Mouse (Mus musculus) CH12.LX (cell line): ENCODE data around the gene Lactbl1. TPM values are rescaled to one million over a fixed set of nuclear protein-coding genes. Genes with fewer than 3 reads are reported as not detected.

Experiments
- DNase-seq: peaks from one replicate; pipeline ENCODE4 v3.0.0-alpha.2; 2013; ENCODE audit errors: extremely low read depth
- H3K27ac ChIP-seq: 2 replicates; pipeline ENCODE4 v1.5.1; 2012; ENCODE audit warnings: low read depth, mild to moderate bottlenecking, control low read depth, moderate library complexity; ENCODE audit not compliant: insufficient read depth
- H3K27me3 ChIP-seq: replicated peaks from 2 replicates; pipeline ENCODE3; 2012; ENCODE audit warnings: inconsistent platforms
- H3K36me3 ChIP-seq, 2 experiments: replicated peaks in 1 of 2; 2 replicates each; pipeline versions ENCODE3 to v1.6.1; 2012; ENCODE audit warnings: inconsistent platforms in 1 of 2, low read length in 1 of 2, mild to moderate bottlenecking in 1 of 2, mixed read lengths in 1 of 2, moderate library complexity in 1 of 2; ENCODE audit not compliant: control insufficient read depth in 1 of 2, insufficient read depth in 1 of 2
- H3K4me1 ChIP-seq, 2 experiments: 2 replicates each; pipeline ENCODE4 v1.6.1; 2012; ENCODE audit warnings: inconsistent platforms in 1 of 2, moderate library complexity in 1 of 2; ENCODE audit not compliant: insufficient read depth in 2 of 2, control insufficient read depth in 1 of 2
- H3K4me2 ChIP-seq: 2 replicates; pipeline ENCODE4 v1.6.1; 2012; ENCODE audit warnings: low read depth, mild to moderate bottlenecking, control low read depth; ENCODE audit not compliant: poor library complexity, insufficient read depth, severe bottlenecking
- H3K4me3 ChIP-seq, 3 experiments: fragments of 150-350 bp in 1 of 3; sonication (generic) in 1 of 3; replicated peaks in 1 of 3; 2 replicates each; pipeline versions ENCODE3 to v1.5.1; 2011 to 2012; ENCODE audit warnings: low read depth in 2 of 3, low read length in 2 of 3, mild to moderate bottlenecking in 2 of 3, moderate library complexity in 2 of 3, control low read depth in 1 of 3, improper control_type of control experiment in 1 of 3, inconsistent platforms in 1 of 3, mixed read lengths in 1 of 3; ENCODE audit not compliant: poor library complexity in 1 of 3
- H3K79me2 ChIP-seq: replicated peaks from 2 replicates; pipeline ENCODE4 v1.6.1; 2012; ENCODE audit warnings: mild to moderate bottlenecking, moderate library complexity; ENCODE audit not compliant: control insufficient read depth, poor library complexity, insufficient read depth, severe bottlenecking; ENCODE audit errors: extremely low read depth
- H3K9ac ChIP-seq: 2 replicates; pipeline ENCODE4 v1.6.1; 2012; ENCODE audit warnings: low read depth, mild to moderate bottlenecking, control low read depth, moderate library complexity; ENCODE audit not compliant: insufficient read depth
- H3K9me3 ChIP-seq: replicated peaks from 2 replicates; pipeline ENCODE3; 2012; ENCODE audit warnings: low read length, inconsistent platforms, mixed read lengths
- BHLHE40 ChIP-seq: IDR thresholded peaks from 2 replicates; pipeline ENCODE4 v1.6.1; 2011; ENCODE audit warnings: mild to moderate bottlenecking, low read depth, low read length, improper control_type of control experiment
- CHD2 ChIP-seq: IDR thresholded peaks from 2 replicates; pipeline ENCODE4 v1.6.1; 2011; ENCODE audit warnings: low read length, improper control_type of control experiment
- CTCF ChIP-seq, 2 experiments: IDR thresholded peaks in 1 of 2; conservative IDR thresholded peaks in 1 of 2; 2 replicates each; pipeline ENCODE4 v1.5.1; 2011 to 2012; ENCODE audit warnings: low read depth in 2 of 2, low read length in 2 of 2, improper control_type of control experiment in 1 of 2, inconsistent platforms in 1 of 2, mild to moderate bottlenecking in 1 of 2, moderate library complexity in 1 of 2
- E2F4 ChIP-seq: IDR thresholded peaks from 2 replicates; pipeline ENCODE4 v1.6.1; 2011; ENCODE audit warnings: low read depth, low read length, improper control_type of control experiment; ENCODE audit not compliant: insufficient replicate concordance
- ELF1 ChIP-seq: IDR thresholded peaks from 2 replicates; pipeline ENCODE4 v1.6.1; 2014; ENCODE audit warnings: low read depth, mild to moderate bottlenecking, inconsistent platforms, low read length, improper control_type of control experiment
- ETS1 ChIP-seq: conservative IDR thresholded peaks from 2 replicates; pipeline ENCODE4 v1.6.1; 2012; ENCODE audit warnings: low read depth, mild to moderate bottlenecking, inconsistent platforms, low read length, improper control_type of control experiment, moderate library complexity
- IRF4 ChIP-seq: IDR thresholded peaks from 2 replicates; pipeline ENCODE4 v1.6.1; 2014; ENCODE audit warnings: low read depth, mild to moderate bottlenecking, inconsistent platforms, low read length, improper control_type of control experiment
- KAT2A ChIP-seq: IDR thresholded peaks from 2 replicates; pipeline ENCODE4 v1.6.1; 2012; ENCODE audit warnings: low read length, improper control_type of control experiment, inconsistent platforms; ENCODE audit not compliant: insufficient replicate concordance
- MAX ChIP-seq: IDR thresholded peaks from 2 replicates; pipeline ENCODE4 v1.6.1; 2011; ENCODE audit warnings: low read length, improper control_type of control experiment
- MXI1 ChIP-seq: IDR thresholded peaks from 2 replicates; pipeline ENCODE4 v1.6.1; 2011; ENCODE audit warnings: mild to moderate bottlenecking, low read depth, low read length, improper control_type of control experiment
- MYC ChIP-seq: IDR thresholded peaks from 2 replicates; pipeline ENCODE4 v1.6.1; 2011; ENCODE audit warnings: low read depth, mild to moderate bottlenecking, improper control_type of control experiment, low read length
- NELFE ChIP-seq: IDR thresholded peaks from 2 replicates; pipeline ENCODE4 v1.6.1; 2011; ENCODE audit warnings: low read depth, low read length, improper control_type of control experiment
- PAX5 ChIP-seq: IDR thresholded peaks from 2 replicates; pipeline ENCODE4 v1.6.1; 2012; ENCODE audit warnings: low read length, inconsistent platforms, mixed read lengths
- RAD21 ChIP-seq: IDR thresholded peaks from 2 replicates; pipeline ENCODE4 v1.6.1; 2011; ENCODE audit warnings: low read depth, mild to moderate bottlenecking, low read length, improper control_type of control experiment, moderate library complexity
- RCOR1 ChIP-seq: conservative IDR thresholded peaks from 2 replicates; pipeline ENCODE4 v1.6.1; 2012; ENCODE audit warnings: low read depth, mild to moderate bottlenecking, inconsistent platforms, low read length, improper control_type of control experiment
- SMC3 ChIP-seq: IDR thresholded peaks from 2 replicates; pipeline ENCODE4 v1.6.1; 2011; ENCODE audit warnings: low read depth, low read length, improper control_type of control experiment
- TBP ChIP-seq: conservative IDR thresholded peaks from 2 replicates; pipeline ENCODE4 v1.6.1; 2011; ENCODE audit warnings: low read depth, low read length, improper control_type of control experiment
- TCF12 ChIP-seq: IDR thresholded peaks from 2 replicates; pipeline ENCODE4 v1.6.1; 2014; ENCODE audit warnings: low read depth, mild to moderate bottlenecking, inconsistent platforms, low read length, improper control_type of control experiment
- UBTF ChIP-seq: IDR thresholded peaks from 2 replicates; pipeline ENCODE4 v1.6.1; 2012; ENCODE audit warnings: low read depth, mild to moderate bottlenecking, inconsistent platforms, low read length, improper control_type of control experiment, moderate library complexity
- USF2 ChIP-seq: conservative IDR thresholded peaks from 2 replicates; pipeline ENCODE4 v1.6.1; 2011; ENCODE audit warnings: low read depth, low read length, improper control_type of control experiment
- ZKSCAN1 ChIP-seq: IDR thresholded peaks from 2 replicates; pipeline ENCODE4 v1.6.1; 2012; ENCODE audit warnings: low read depth, inconsistent platforms, low read length, improper control_type of control experiment, borderline replicate concordance
- ZMIZ1 ChIP-seq: IDR thresholded peaks from 2 replicates; pipeline ENCODE4 v1.6.1; 2012; ENCODE audit warnings: low read depth, mild to moderate bottlenecking, inconsistent platforms, low read length, improper control_type of control experiment
- ZNF384 ChIP-seq: IDR thresholded peaks from 2 replicates; pipeline ENCODE4 v1.6.1; 2012; ENCODE audit warnings: low read depth, low read length, improper control_type of control experiment, inconsistent platforms
- dilution Hi-C: fragments of 300-500 bp; cut with MboI; formaldehyde crosslinking; loops from 2 replicates; pipeline ENCODE4 v1.14.3; 2020; ENCODE audit warnings: low sequenced_read_pairs; ENCODE audit not compliant: extremely low pct_unique_long_range_greater_than_20kb, extremely low pct_ligation_motif_present
- in situ Hi-C: fragments of 300-500 bp; cut with MboI; formaldehyde crosslinking; loops from 3 replicates; pipeline ENCODE4 v1.14.3; 2019; ENCODE audit warnings: low sequenced_read_pairs, low pct_ligation_motif_present, low pct_unique_long_range_greater_than_20kb, mixed read lengths
- polyA plus RNA-seq: library from polyadenylated mRNA; unstranded; fragments of >175 nt; gene quantifications from 2 replicates; pipeline ENCODE4 v1.2.1, GENCODE M21; 2012; ENCODE audit warnings: low read depth; ENCODE audit not compliant: insufficient read length
- total RNA-seq, 2 experiments: library from RNA; depleted of rRNA; stranded (reverse); fragments of 300-350 nt in 1 of 2; fragments of >200 nt in 1 of 2; gene quantifications; 2 replicates each; pipeline ENCODE4 v1.2.3; 2012 to 2014

Lactbl1 gene
- total and polyA plus RNA-seq, 3 experiments: not detected

GRCm38 (mm10) chr4:136679221-136679620, 56.8 kb downstream of the Lactbl1 start:
- no peaks in the 10 kb centered on the region for H3K79me2 ChIP-seq
- in situ Hi-C loops: loop anchor here (5.0 kb wide), 1 partner anchor 163 kb away; no protein-coding TSS in a partner anchor
- TF ChIP-seq TCF12 (no peak), ZKSCAN1 (no peak), BHLHE40 (no peak), USF2 (no peak), MYC (no peak), RCOR1 (no peak), SMC3 (no peak), KAT2A (no peak), CHD2 (no peak), ZMIZ1 (no peak), MXI1 (no peak), CTCF (conservative IDR thresholded peaks at IDR 0.05 in 1 of 2, IDR thresholded peaks at IDR 0.05 in 1 of 2; ENCODE audit: low read depth in 2 of 2, low read length in 2 of 2) (no peak), IRF4 (no peak), ZNF384 (no peak), TBP (no peak), PAX5 (no peak), E2F4 (no peak), ELF1 (no peak), MAX (no peak), RAD21 (no peak)
- TF ChIP-seq, all 38 proteins: peak for 0
- DNase-seq: no peak
- Histone ChIP-seq H3K4me1 (peaks cover 0 to 32% of the 10 kb centered on the region in 2 experiments; a peak in 2 of 4 replicates), H3K4me2 (no peak overlapping the region), H3K27me3 (peaks cover 46% of the 10 kb centered on the region), H3K9ac (no peak overlapping the region), H3K4me3 (no peak overlapping the region), H3K27ac (no peak overlapping the region), H3K9me3 (no peaks in the 10 kb centered on the region), H3K36me3 (no peaks in the 10 kb centered on the region)
- dilution Hi-C loops: no loop called here

- Histone ChIP-seq H3K27ac (no peak overlapping the region), H3K4me3 (no peak overlapping the region), H3K9ac (no peak overlapping the region), H3K27me3 (peaks cover 32% of the 10 kb centered on the region), H3K4me1 (peaks cover 0 to 37% of the 10 kb centered on the region in 2 experiments; a peak in 2 of 4 replicates), H3K4me2 (no peak overlapping the region), H3K36me3 (no peaks in the 10 kb centered on the region)
- dilution Hi-C loops: no loop called here
- no peak for TF ChIP-seq ZKSCAN1
- no peak for TF ChIP-seq TCF12
- no peak for TF ChIP-seq E2F4
- TF ChIP-seq TBP: no peak
- TF ChIP-seq UBTF: no peak
- no peak for TF ChIP-seq ELF1
- TF ChIP-seq ETS1: no peak
- TF ChIP-seq CTCF (conservative IDR thresholded peaks at IDR 0.05 in 1 of 2, IDR thresholded peaks at IDR 0.05 in 1 of 2; ENCODE audit: low read depth in 2 of 2, low read length in 2 of 2): no peak
- TF ChIP-seq NELFE: no peak
- no peak for TF ChIP-seq MYC
- TF ChIP-seq, all 38 proteins: peak for 0
- no peak for DNase-seq
- Histone ChIP-seq H3K9me3 (no peaks in the 10 kb centered on the region), H3K79me2 (no peaks in the 10 kb centered on the region)
- in situ Hi-C loops: no loop called here
Measured at GRCm38 (mm10) chr4:136680641-136681040, 58.2 kb downstream of the Lactbl1 start.
